Mouse (Mus musculus): ENCODE results near the gene Olfr987.
"Not testable (repeated sequence)": the region's sequence is repeated elsewhere in the genome, so short reads cannot be mapped to it uniquely, and the experiment has no call there.

Gene Olfr987

GRCm38 (mm10) chr2:85339215-85339614, at the start of gene Olfr987:
Gene Olfr987 (minus strand): TSS chr2:85339315.
- DNase-seq (ENCODE audit: low spot score): not testable (repeated sequence)

DNA sequence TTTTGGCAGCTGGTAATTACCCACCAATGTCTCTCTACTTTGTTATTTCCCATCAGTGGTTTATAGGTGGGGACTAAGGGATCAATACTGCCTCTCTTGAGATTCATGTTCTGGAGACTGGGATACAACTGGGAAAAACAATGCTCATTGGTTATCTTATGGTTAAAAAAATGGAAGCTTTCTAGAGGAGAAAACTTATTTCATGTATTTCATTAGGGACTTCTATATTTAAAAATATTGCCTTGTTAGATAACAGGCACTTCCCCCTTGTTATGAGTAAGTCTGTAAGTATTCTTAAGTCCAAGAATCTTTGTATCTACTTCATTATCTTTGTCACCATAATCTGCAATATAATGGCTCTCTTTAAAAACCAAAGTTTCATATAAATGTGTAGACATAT, 24.0 kb upstream of the Olfr987 start, which contains the start of gene Olfr988:
TSS of gene Olfr988 (minus strand) at position 101 of the 400 bp plus-strand sequence.
- not testable (repeated sequence) for DNase-seq (ENCODE audit: low spot score)

DNA sequence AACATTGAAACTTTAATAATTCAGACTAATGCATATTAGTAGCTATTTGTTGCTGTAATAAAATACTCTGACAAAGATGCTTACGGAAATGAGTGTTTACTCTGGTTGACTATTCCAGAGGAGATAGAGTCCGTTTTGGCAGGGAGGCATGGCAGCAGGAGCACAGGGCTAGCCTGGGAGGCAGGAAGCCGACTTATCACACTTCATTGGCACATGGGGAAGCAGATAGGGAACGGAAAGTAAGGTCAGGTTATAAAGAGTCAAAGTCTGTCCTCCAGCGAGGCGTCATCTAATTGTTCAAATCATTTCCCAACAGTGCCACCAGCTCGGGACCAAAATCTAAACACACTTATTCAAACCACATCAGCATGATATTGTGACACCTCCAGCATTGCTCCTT, 857 bp upstream of the Olfr987 start:
- DNase-seq (ENCODE audit: low spot score): no peak

GRCm38 (mm10) chr2:85319106-85319505, 20.0 kb downstream of the Olfr987 start:
- DNase-seq (ENCODE audit: low spot score): no peak

GRCm38 (mm10) chr2:85285406-85285805, 53.7 kb downstream of the Olfr987 start:
- no peak for DNase-seq (ENCODE audit: low spot score)

DNA sequence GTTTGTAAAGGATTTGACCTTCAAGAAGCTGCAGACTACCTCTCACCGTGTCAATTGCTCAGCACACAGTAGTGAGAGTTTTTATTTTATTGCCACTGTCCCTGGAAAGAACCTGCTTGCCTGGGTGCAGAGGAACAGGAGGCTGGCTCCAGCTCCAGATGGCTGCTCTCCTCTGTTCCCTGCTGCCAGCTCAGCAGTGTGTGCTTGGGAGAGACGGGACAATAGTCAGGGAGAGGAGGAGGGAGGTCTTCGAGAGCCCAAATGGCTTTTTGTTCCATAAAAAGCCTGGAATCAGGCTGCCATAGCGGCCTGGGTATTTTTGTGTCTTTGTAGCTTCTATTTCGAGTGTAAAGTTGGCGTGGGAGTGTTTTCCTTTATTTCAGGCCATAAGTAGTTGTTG, 54.5 kb downstream of the Olfr987 start:
- DNase-seq (ENCODE audit: low spot score): no peak

DNA sequence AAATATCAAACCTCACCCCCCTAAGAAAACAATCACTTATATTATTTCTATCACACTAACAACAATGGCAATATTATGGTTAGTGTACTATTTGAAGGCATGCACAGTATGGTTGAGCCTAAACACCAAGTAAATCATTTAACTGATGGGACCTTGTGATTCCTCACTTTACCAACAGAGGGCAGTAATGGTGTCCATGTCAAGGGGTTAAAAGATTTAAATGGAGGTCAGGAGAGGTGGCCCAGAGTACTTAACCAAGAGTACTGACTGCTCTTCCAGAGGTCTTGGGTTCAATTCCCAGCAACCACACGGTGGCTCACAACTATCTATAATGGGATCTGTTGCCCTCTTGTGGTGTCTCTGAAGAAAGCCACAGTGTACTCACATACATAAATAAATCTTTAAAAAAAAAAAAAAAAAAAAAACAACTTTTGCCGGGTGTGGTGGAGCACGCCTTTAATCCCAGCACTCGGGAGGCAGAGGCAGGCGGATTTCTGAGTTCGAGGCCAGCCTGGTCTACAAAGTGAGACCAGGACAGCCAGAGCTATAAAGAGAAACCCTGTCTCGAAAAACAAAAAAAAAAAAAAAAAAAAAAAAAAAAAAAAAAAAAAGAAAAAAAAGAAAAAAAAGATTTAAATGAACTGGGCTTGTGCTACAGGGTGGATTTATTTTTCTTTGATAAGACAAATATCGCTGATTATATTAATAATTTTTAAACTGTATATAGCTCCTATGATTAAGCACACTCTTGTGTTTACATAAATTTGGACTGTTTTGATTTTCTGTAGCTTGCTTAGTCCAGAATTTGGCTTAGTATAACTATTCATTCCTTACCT, 55.3 kb downstream of the Olfr987 start:
- no peak for DNase-seq (ENCODE audit: low spot score)

- no peak for DNase-seq (ENCODE audit: low spot score)
These were observed 58.1 kb downstream of the Olfr987 start for GRCm38 (mm10) chr2:85281023-85281422.

All from yolk sac, embryonic 10.5 days (tissue).